Mouse (Mus musculus): ENCODE measurements around the gene Ttll7. TPM values are rescaled to one million over a fixed set of nuclear protein-coding genes. Genes with fewer than 3 reads are reported as not detected.

Ttll7 gene
- 8.8 and 10.2 TPM in 2 replicates for polyA plus RNA-seq (2014; fragmentation: Nextera tagmentation; extraction: Ambion mirVana)

DNA sequence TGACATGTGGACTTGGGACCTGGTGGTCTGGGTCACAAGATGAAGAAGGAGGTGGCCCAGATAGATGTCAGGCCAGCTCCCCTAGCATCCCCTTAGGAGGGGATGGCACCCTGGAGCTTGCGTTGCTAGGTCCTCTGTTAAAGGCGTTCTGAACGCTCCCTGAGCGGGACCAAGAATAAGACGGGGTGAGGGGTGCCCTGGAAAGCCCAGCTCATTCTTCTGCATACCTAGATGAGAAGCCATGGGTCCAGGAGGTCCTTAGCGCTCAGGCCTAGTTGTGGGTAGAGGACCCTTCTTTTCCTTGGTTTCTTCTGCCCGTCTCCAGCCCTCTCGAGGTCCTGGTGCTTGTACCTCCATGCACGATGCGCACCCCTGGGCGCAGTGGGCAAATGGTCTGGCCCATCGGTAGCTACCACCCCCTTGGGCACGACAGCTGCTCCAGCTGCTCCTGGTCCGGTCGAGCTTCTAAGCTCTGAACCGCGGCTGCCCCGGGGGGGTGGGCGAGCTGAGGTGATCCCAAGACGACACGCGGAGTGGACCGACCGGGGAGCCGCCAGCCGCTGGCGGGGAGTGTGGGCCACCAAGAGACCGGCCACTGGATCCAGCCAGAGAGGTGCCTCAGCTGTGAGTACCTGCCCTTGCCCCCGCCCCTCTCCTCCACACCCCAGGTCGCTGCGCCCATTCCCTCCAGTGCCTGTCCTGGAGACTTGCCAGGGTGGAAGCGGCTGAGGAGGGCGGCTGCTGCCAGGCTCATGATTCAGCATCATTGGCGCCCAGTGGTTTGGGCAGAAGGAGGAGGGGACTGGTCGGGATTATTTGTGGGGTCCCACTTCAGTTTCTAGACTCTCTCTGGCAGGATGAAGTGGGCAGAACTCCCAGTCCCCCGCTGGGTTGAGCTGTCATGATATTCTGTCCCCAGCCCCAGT lies at the start of gene Ttll7:
TSS of gene Ttll7 (plus strand) at position 402 of the 926 bp plus-strand sequence.
- DNase-seq (ENCODE audit: low spot score) (peak; percentile 78), ATAC-seq (ENCODE audit: low FRiP score) (peak; percentile 97)
- peaks cover 16% of the 10 kb centered on the region for H3K4me1 ChIP-seq (replicated peaks; ENCODE audit: control insufficient read depth, insufficient read depth, low read length)
- H3K9ac ChIP-seq: peak within 1 kb of the TSS; percentile 94
- H3K36me3 ChIP-seq (replicated peaks; ENCODE audit: control insufficient read depth, insufficient read depth): no peaks in the 10 kb centered on the region
- peak within 1 kb of the TSS; percentile 77 for H3K4me2 ChIP-seq (replicated peaks)
- peak within 1 kb of the TSS; percentile 84 for H3K27ac ChIP-seq
- no peaks in the 10 kb centered on the region for H3K9me3 ChIP-seq (ENCODE audit: control insufficient read depth, low read length)
- H3K4me3 ChIP-seq (replicated peaks; ENCODE audit: low read length): peak within 1 kb of the TSS; percentile 83
- under 1% methylated on average over 34 of the region's 36 CpGs for WGBS
- H3K27me3 ChIP-seq (ENCODE audit: control insufficient read depth, insufficient read depth, low read length): no peaks in the 10 kb centered on the region

DNA sequence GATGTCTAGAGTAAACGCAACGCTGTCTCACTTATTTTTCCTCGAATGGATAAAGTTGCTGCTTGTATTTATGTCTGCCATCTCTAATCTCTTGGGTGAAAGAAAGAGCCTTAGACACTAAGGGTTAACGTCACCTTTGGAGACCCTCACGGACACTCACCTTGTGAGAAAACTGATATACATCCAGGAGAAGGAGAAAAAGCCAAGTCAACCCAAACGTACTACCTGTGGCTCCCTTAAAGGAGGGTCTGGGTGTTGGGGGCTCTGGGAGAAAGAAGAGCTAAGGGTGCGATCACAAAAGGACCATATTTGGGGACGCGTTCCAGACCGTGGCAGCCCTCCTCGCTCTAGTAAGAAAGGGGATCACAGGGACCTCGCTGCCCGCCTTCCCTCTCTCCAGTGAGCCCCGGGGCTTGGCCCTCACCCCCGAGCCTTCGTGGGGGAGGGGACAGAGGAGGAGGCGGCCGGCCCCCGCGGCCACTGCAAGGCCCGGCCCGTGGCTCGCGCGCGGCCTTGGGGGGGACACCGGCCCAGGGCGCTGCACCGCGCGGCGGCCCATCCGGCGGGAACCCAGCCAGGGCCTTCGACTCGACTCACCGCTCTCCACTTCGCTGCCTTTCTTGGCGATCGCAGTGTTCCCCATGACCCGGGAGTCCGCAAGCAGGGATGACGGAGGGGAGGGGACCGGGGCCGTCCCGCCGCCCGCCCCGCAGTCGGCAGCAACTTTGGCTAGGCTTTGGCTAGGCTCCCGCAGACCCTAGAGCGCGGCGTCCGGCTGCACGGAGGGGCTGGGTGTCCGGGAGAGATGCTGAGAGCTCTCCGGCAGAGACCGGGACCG lies 39.9 kb upstream of the Ttll7 start:
- DNase-seq (ENCODE audit: low spot score): peak; percentile 48
- H3K27me3 ChIP-seq (ENCODE audit: control insufficient read depth, insufficient read depth, low read length): no peaks in the 10 kb centered on the region
- H3K4me2 ChIP-seq (replicated peaks): peak overlapping the region; percentile 80
- ATAC-seq (ENCODE audit: low FRiP score): peak; percentile 70
- WGBS: 1% methylated on average over 40 of the region's 60 CpGs
- peaks cover 19% of the 10 kb centered on the region for H3K4me1 ChIP-seq (replicated peaks; ENCODE audit: control insufficient read depth, insufficient read depth, low read length)
- H3K9me3 ChIP-seq (ENCODE audit: control insufficient read depth, low read length): no peaks in the 10 kb centered on the region
- peak overlapping the region; percentile 87 for H3K4me3 ChIP-seq (replicated peaks; ENCODE audit: low read length)
- peak overlapping the region; percentile 90 for H3K9ac ChIP-seq
- peak overlapping the region; percentile 94 for H3K27ac ChIP-seq
- peaks cover 6% of the 10 kb centered on the region for H3K36me3 ChIP-seq (replicated peaks; ENCODE audit: control insufficient read depth, insufficient read depth)

DNA sequence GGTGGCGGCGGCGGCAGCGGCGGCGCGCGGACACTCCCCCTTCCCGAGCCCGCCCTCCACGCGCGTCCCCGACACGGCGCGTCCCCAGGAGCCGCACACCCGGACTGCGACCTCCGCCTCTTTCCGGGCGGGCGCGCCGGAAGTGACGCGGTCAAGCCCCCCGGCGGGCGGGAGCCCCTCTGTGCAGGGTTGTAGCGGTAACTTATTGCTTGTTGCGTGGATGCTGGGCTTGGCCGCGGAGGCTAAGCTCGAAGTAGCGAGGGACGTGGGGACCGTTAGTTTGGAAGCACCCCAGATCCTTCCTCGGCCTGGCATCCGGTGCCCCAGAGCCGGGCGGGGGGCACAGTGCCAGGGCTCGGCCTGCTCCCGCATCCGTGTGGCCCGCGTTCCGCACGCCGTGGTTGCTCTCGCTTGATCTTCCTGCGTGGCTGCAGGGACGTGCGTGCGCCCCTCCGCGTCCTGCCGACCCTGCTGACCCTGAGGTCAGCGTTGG lies 39.2 kb upstream of the Ttll7 start, which contains the start of gene Prkacb:
TSS of gene Prkacb (minus strand) at position 90 of the 493 bp plus-strand sequence.
- peak within 1 kb of the TSS; percentile 94 for H3K27ac ChIP-seq
- peaks cover 19% of the 10 kb centered on the region for H3K4me1 ChIP-seq (replicated peaks; ENCODE audit: control insufficient read depth, insufficient read depth, low read length)
- ATAC-seq (ENCODE audit: low FRiP score) (peak; percentile 97), DNase-seq (ENCODE audit: low spot score) (peak; percentile 95)
- peak within 1 kb of the TSS; percentile 90 for H3K9ac ChIP-seq
- H3K9me3 ChIP-seq (ENCODE audit: control insufficient read depth, low read length): no peaks in the 10 kb centered on the region
- H3K36me3 ChIP-seq (replicated peaks; ENCODE audit: control insufficient read depth, insufficient read depth): no peaks in the 10 kb centered on the region; the same call in 1 of the 2 replicates
- H3K27me3 ChIP-seq (ENCODE audit: control insufficient read depth, insufficient read depth, low read length): no peaks in the 10 kb centered on the region
- WGBS: under 1% methylated on average over 50 of the region's 60 CpGs
- peak within 1 kb of the TSS; percentile 80 for H3K4me2 ChIP-seq (replicated peaks)
- peak within 1 kb of the TSS; percentile 87 for H3K4me3 ChIP-seq (replicated peaks; ENCODE audit: low read length)

DNA sequence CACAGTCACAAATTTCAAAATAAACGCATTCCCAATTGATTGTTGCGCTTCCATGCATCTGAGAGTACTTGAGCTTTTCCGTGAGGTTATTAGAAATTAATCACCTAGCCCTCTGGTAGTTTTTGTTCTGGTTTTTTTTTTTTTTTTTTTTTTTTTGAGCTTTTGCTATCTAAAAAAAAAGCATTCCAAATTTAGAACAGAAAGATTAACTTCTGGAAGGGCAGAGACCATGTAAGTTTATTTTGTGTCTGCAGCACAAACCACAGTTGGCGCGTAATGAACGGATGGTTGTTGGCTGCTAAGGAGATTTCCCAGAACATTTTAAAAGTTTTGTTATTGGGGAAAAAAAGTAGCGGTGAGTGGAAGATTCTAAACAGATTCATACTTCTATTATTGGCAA lies 38.5 kb upstream of the Ttll7 start:
- DNase-seq (ENCODE audit: low spot score) (no peak), ATAC-seq (ENCODE audit: low FRiP score) (no peak)
- WGBS: 66% methylated on average over 7 of the region's 7 CpGs
- H3K27me3 ChIP-seq (ENCODE audit: control insufficient read depth, insufficient read depth, low read length): no peaks in the 10 kb centered on the region
- H3K9ac ChIP-seq: peak overlapping the region; percentile 90
- H3K4me3 ChIP-seq (replicated peaks; ENCODE audit: low read length): peak overlapping the region; percentile 87
- peak overlapping the region; percentile 94 for H3K27ac ChIP-seq
- peaks cover 19% of the 10 kb centered on the region for H3K4me1 ChIP-seq (replicated peaks; ENCODE audit: control insufficient read depth, insufficient read depth, low read length)
- H3K36me3 ChIP-seq (replicated peaks; ENCODE audit: control insufficient read depth, insufficient read depth): no peaks in the 10 kb centered on the region; the same call in 1 of the 2 replicates
- H3K4me2 ChIP-seq (replicated peaks): peak overlapping the region; percentile 77
- no peaks in the 10 kb centered on the region for H3K9me3 ChIP-seq (ENCODE audit: control insufficient read depth, low read length)

DNA sequence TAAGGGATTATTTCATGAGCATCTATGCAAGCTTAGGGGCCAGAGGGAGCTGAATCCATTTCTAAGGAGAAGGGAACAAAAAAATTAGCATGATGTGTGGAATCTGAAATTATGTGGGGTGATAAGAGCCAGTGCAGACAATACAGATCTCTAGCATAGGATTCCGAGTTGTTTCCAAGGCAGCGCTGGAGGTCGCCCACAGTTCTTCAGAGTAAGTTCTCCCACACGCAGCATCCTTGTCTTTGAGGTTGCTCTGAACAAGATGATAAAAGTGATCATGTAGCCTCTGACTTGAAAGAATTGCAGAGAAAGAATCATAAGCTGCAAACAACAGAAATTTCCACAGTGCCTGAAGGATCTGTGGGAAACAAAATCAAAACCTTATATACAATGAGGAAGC lies 31.4 kb upstream of the Ttll7 start:
- H3K9me3 ChIP-seq (ENCODE audit: control insufficient read depth, low read length): no peaks in the 10 kb centered on the region
- H3K27me3 ChIP-seq (ENCODE audit: control insufficient read depth, insufficient read depth, low read length): 0 out of 2 replicates have a peak, but pooled peaks cover 5% of the 10 kb centered on the region
- no peak overlapping the region for H3K4me2 ChIP-seq (replicated peaks)
- WGBS: 92% methylated on average over 4 of the region's 4 CpGs
- H3K9ac ChIP-seq: no peak overlapping the region
- H3K36me3 ChIP-seq (replicated peaks; ENCODE audit: control insufficient read depth, insufficient read depth): no peaks in the 10 kb centered on the region
- ATAC-seq (ENCODE audit: low FRiP score) (no peak), DNase-seq (ENCODE audit: low spot score) (no peak)
- no peaks in the 10 kb centered on the region for H3K4me1 ChIP-seq (replicated peaks; ENCODE audit: control insufficient read depth, insufficient read depth, low read length)
- no peak overlapping the region for H3K4me3 ChIP-seq (replicated peaks; ENCODE audit: low read length)
- H3K27ac ChIP-seq: no peak overlapping the region

DNA sequence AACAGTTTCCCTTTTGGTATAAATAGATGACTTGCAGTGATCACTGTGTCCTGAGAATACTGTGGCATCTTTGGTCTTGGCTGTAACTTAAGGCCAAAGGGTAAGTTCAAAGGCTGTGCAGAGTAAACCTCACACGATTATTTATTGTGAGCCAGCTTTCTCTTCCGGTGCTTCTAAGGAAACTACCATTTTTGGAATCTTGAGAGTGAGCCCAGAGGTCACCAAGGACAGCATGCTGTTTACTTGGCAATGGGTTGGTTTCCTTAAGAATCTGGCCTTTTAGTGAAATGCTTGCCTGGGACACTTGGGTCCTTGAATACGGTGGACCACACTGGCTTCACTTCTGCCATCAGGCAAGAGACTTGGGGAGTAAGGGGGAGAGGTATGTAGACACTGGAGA lies 9.4 kb upstream of the Ttll7 start:
- H3K9me3 ChIP-seq (ENCODE audit: control insufficient read depth, low read length): no peaks in the 10 kb centered on the region
- H3K4me1 ChIP-seq (replicated peaks; ENCODE audit: control insufficient read depth, insufficient read depth, low read length): 0 out of 2 replicates have a peak, but pooled peaks cover 3% of the 10 kb centered on the region
- 72% methylated on average over 3 of the region's 3 CpGs for WGBS
- H3K27ac ChIP-seq: no peak overlapping the region
- H3K4me3 ChIP-seq (replicated peaks; ENCODE audit: low read length): no peak overlapping the region
- ATAC-seq (ENCODE audit: low FRiP score) (no peak), DNase-seq (ENCODE audit: low spot score) (no peak)
- H3K4me2 ChIP-seq (replicated peaks): no peak overlapping the region
- no peaks in the 10 kb centered on the region for H3K36me3 ChIP-seq (replicated peaks; ENCODE audit: control insufficient read depth, insufficient read depth)
- no peak overlapping the region for H3K9ac ChIP-seq
- no peaks in the 10 kb centered on the region for H3K27me3 ChIP-seq (ENCODE audit: control insufficient read depth, insufficient read depth, low read length)

DNA sequence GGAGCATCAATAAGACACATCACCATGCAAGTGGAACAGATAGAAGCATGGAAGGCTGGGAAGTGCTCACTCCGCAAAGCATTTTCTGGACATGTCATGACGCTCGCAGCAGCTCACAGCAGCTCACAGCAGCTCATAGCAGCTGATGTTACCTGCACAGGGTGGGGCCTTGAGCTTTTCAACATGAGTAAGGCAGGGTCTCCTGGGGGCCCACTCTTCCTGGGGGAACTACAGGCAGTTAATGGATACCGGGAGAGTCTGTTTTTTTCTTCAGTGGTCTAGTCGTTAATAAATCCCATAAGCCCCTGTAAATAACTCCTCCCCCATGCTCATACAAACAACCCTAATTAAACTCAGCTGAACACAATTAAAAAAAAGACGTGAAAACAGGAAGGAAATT lies 8.7 kb upstream of the Ttll7 start:
- WGBS: 67% methylated on average over 6 of the region's 6 CpGs
- no peak overlapping the region for H3K27ac ChIP-seq
- 0 out of 2 replicates have a peak, but pooled peaks cover 3% of the 10 kb centered on the region for H3K4me1 ChIP-seq (replicated peaks; ENCODE audit: control insufficient read depth, insufficient read depth, low read length)
- no peak overlapping the region for H3K4me3 ChIP-seq (replicated peaks; ENCODE audit: low read length)
- no peaks in the 10 kb centered on the region for H3K27me3 ChIP-seq (ENCODE audit: control insufficient read depth, insufficient read depth, low read length)
- DNase-seq (ENCODE audit: low spot score) (no peak), ATAC-seq (ENCODE audit: low FRiP score) (no peak)
- no peak overlapping the region for H3K4me2 ChIP-seq (replicated peaks)
- no peak overlapping the region for H3K9ac ChIP-seq
- no peaks in the 10 kb centered on the region for H3K36me3 ChIP-seq (replicated peaks; ENCODE audit: control insufficient read depth, insufficient read depth)
- H3K9me3 ChIP-seq (ENCODE audit: control insufficient read depth, low read length): no peaks in the 10 kb centered on the region

DNA sequence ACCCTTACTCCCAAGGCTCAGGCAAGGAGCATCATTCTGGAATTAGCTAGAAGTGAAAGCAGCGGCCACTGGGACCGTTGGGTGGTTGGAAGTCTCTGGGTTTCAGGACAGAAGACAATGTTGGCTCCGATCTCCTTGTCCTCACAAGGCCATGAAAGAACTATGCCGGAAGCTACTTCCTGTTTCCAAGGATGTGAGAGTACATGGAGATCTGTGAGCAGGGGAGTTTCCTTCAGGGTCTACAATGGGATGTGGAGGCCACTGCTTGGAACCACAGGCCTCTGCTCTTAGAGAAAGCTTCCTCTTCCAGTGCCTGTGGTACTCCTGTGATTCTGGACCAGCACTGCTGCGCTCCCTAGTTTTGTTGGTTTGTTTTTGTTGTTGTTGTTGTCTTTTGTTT lies 5.9 kb upstream of the Ttll7 start:
- no peak overlapping the region for H3K4me3 ChIP-seq (replicated peaks; ENCODE audit: low read length)
- no peak overlapping the region for H3K9ac ChIP-seq
- H3K36me3 ChIP-seq (replicated peaks; ENCODE audit: control insufficient read depth, insufficient read depth): no peaks in the 10 kb centered on the region
- DNase-seq (ENCODE audit: low spot score) (no peak), ATAC-seq (ENCODE audit: low FRiP score) (no peak)
- no peak overlapping the region for H3K27ac ChIP-seq
- 0 out of 2 replicates have a peak, but pooled peaks cover 3% of the 10 kb centered on the region for H3K4me1 ChIP-seq (replicated peaks; ENCODE audit: control insufficient read depth, insufficient read depth, low read length)
- WGBS: 88% methylated on average over 5 of the region's 5 CpGs
- no peak overlapping the region for H3K4me2 ChIP-seq (replicated peaks)
- no peaks in the 10 kb centered on the region for H3K9me3 ChIP-seq (ENCODE audit: control insufficient read depth, low read length)
- no peaks in the 10 kb centered on the region for H3K27me3 ChIP-seq (ENCODE audit: control insufficient read depth, insufficient read depth, low read length)

DNA sequence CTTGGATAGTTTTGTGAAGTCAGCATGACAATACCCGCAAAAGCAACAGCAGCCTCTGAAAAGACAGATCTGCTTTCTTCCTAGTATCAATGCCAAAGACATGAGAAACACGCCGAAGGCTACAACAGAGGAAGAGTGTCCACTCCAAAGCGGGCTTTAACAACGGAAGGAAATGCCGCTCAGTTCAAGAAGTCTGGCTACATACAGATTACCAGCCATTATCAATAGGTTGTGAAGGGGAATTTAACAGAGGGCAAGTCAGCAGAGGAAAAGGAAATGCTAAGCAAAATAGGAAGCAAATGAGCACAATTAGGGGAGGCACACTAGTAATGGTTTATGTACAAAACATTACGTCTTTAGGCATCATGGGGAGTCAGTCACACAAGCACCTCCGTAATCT lies 4.1 kb upstream of the Ttll7 start:
- 88% methylated on average over 8 of the region's 8 CpGs for WGBS
- Histone ChIP-seq H3K9ac (no peak overlapping the region), H3K27me3 (ENCODE audit: control insufficient read depth, insufficient read depth, low read length) (no peaks in the 10 kb centered on the region), H3K4me3 (replicated peaks; ENCODE audit: low read length) (no peak overlapping the region), H3K9me3 (ENCODE audit: control insufficient read depth, low read length) (no peaks in the 10 kb centered on the region), H3K4me1 (replicated peaks; ENCODE audit: control insufficient read depth, insufficient read depth, low read length) (peaks cover 5% of the 10 kb centered on the region; the same call in 1 of the 2 replicates), H3K36me3 (replicated peaks; ENCODE audit: control insufficient read depth, insufficient read depth) (no peaks in the 10 kb centered on the region), H3K4me2 (replicated peaks) (no peak overlapping the region), H3K27ac (no peak overlapping the region)
- DNase-seq (ENCODE audit: low spot score) (no peak), ATAC-seq (ENCODE audit: low FRiP score) (no peak)
